Mouse (Mus musculus) stomach, postnatal 0 days (tissue): ENCODE measurements at regions not wholly inside any gene's neighbourhood (a gene's known extent, or its start where the extent isn't known, plus 50 kb on each side); places are given as distances from the start of the nearest gene placed in this dataset.

Experiments used
- ATAC-seq: fragments of 200-750 bp; cut with Nextera tagmentation; 2 replicates; pipeline ENCODE4 v1.8.0; 2017; ENCODE audit not compliant: low FRiP score, low TSS enrichment
- DNase-seq: peaks from one replicate; pipeline ENCODE4 v3.0.0-alpha.2; 2016; ENCODE audit warnings: low spot score
- H3K27ac ChIP-seq: fragments of 300-500 bp; sonication (generic); replicated peaks from 2 replicates; pipeline ENCODE4 v1.5.1; 2014; ENCODE audit warnings: mild to moderate bottlenecking, control low read depth
- H3K27me3 ChIP-seq: fragments of 300-500 bp; sonication (generic); 2 replicates; pipeline ENCODE4 v1.6.1; 2014; ENCODE audit warnings: low read length; ENCODE audit not compliant: control insufficient read depth, insufficient read depth
- H3K36me3 ChIP-seq: fragments of 300-500 bp; sonication (generic); 2 replicates; pipeline ENCODE4 v1.6.1; 2014; ENCODE audit warnings: low read length, mixed read lengths; ENCODE audit not compliant: control insufficient read depth, insufficient read depth
- H3K4me1 ChIP-seq: fragments of 300-500 bp; sonication (generic); replicated peaks from 2 replicates; pipeline ENCODE4 v1.6.1; 2014; ENCODE audit warnings: antibody characterized with exemption; ENCODE audit not compliant: control insufficient read depth, insufficient read depth
- H3K4me2 ChIP-seq: fragments of 300-500 bp; sonication (generic); replicated peaks from 2 replicates; pipeline ENCODE4 v1.6.1; 2014; ENCODE audit warnings: low read depth, mild to moderate bottlenecking, control low read depth, moderate library complexity
- H3K4me3 ChIP-seq: fragments of 300-500 bp; sonication (generic); 2 replicates; pipeline ENCODE4 v1.5.1; 2014; ENCODE audit warnings: low read depth, low read length, control low read depth
- H3K9ac ChIP-seq: fragments of 300-500 bp; sonication (generic); 2 replicates; pipeline ENCODE4 v1.6.1; 2014; ENCODE audit warnings: mild to moderate bottlenecking, low read length, control low read depth, mixed read lengths
- H3K9me3 ChIP-seq: fragments of 300-500 bp; sonication (generic); 2 replicates; pipeline ENCODE4 v1.6.1; 2016; ENCODE audit warnings: low read length; ENCODE audit not compliant: control insufficient read depth
- CTCF ChIP-seq: IDR thresholded peaks from 2 replicates; pipeline ENCODE4 v1.5.1; 2016; ENCODE audit warnings: antibody characterized with exemption, low read depth, mild to moderate bottlenecking, moderate library complexity
- EP300 ChIP-seq: optimal IDR thresholded peaks from 2 replicates; pipeline ENCODE3; 2016; ENCODE audit warnings: antibody characterized with exemption
- WGBS: fragments of 180-500 bp; shearing (Covaris S2); extraction: QIAGEN DNeasy Blood & Tissue Kit; methylation state at CpG from one replicate; pipeline ENCODE4 v1.1.7; 2014; 5-methylcytosine and 5-hydroxymethylcytosine counted together

DNA sequence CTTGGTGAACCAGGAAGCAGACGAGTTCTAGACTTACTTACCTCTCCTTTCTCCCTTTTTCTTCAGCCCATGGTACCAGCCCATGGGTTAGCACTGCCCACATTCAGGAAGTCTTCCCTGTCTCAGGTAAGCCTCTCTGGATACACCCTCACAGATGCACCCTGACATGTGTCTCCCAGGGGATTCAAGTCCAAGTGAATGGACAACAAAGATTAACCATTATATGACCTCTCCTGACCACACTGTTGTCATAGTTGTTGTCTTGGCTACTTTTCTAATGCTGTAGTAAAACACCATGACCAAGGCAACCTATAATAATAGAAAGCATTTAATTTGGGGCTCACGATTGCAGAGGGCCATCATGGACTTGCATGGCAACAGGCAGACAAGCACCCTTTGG, 98.8 kb upstream of the Vash1 start:
- DNase-seq: no peak
- WGBS: 85% methylated on average over 2 of the region's 2 CpGs
- Histone ChIP-seq H3K4me3 (no peak overlapping the region), H3K27ac (no peak overlapping the region), H3K9me3 (no peaks in the 10 kb centered on the region), H3K9ac (no peak overlapping the region), H3K36me3 (no peaks in the 10 kb centered on the region), H3K4me2 (no peak overlapping the region), H3K27me3 (no peaks in the 10 kb centered on the region), H3K4me1 (no peaks in the 10 kb centered on the region)
- ATAC-seq: no peak
- no peak for TF ChIP-seq EP300
- no peak for TF ChIP-seq CTCF

GRCm38 (mm10) chr12:86580132-86580718, 98.3 kb upstream of the Vash1 start:
- no peak for DNase-seq
- H3K27me3 ChIP-seq: no peaks in the 10 kb centered on the region
- no peaks in the 10 kb centered on the region for H3K36me3 ChIP-seq
- no peak overlapping the region for H3K9ac ChIP-seq
- no peak overlapping the region for H3K27ac ChIP-seq
- H3K9me3 ChIP-seq: no peaks in the 10 kb centered on the region
- no peak overlapping the region for H3K4me3 ChIP-seq
- no peak overlapping the region for H3K4me2 ChIP-seq
- 38% methylated on average over 4 of the region's 4 CpGs for WGBS
- no peak for ATAC-seq
- H3K4me1 ChIP-seq: no peaks in the 10 kb centered on the region
- TF ChIP-seq EP300 (no peak), CTCF (no peak)

- ATAC-seq: no peak
- no peaks in the 10 kb centered on the region for H3K36me3 ChIP-seq
- WGBS: 58% methylated on average over 3 of the region's 3 CpGs
- TF ChIP-seq CTCF (no peak), EP300 (no peak)
- no peak overlapping the region for H3K27ac ChIP-seq
- H3K4me2 ChIP-seq: no peak overlapping the region
- no peak for DNase-seq
- H3K4me3 ChIP-seq: no peak overlapping the region
- no peak overlapping the region for H3K9ac ChIP-seq
- H3K4me1 ChIP-seq: no peaks in the 10 kb centered on the region
- H3K9me3 ChIP-seq: no peaks in the 10 kb centered on the region
- H3K27me3 ChIP-seq: no peaks in the 10 kb centered on the region
Observed at GRCm38 (mm10) chr12:86582076-86582475, 96.4 kb upstream of the Vash1 start.

- ATAC-seq: no peak
- no peaks in the 10 kb centered on the region for H3K27me3 ChIP-seq
- DNase-seq: no peak
- H3K9me3 ChIP-seq: no peaks in the 10 kb centered on the region
- no peak overlapping the region for H3K27ac ChIP-seq
- H3K9ac ChIP-seq: no peak overlapping the region
- H3K4me2 ChIP-seq: no peak overlapping the region
- H3K36me3 ChIP-seq: no peaks in the 10 kb centered on the region
- no peaks in the 10 kb centered on the region for H3K4me1 ChIP-seq
- WGBS: 67% methylated on average over 6 of the region's 6 CpGs
- TF ChIP-seq EP300 (no peak), CTCF (no peak)
- H3K4me3 ChIP-seq: no peak overlapping the region
Observed at GRCm38 (mm10) chr12:86588010-86588409, 90.5 kb upstream of the Vash1 start.

GRCm38 (mm10) chr12:86592509-86592908, 86.0 kb upstream of the Vash1 start:
- Histone ChIP-seq H3K36me3 (no peaks in the 10 kb centered on the region), H3K4me2 (no peak overlapping the region), H3K9ac (no peak overlapping the region), H3K9me3 (no peaks in the 10 kb centered on the region), H3K27ac (no peak overlapping the region), H3K27me3 (no peaks in the 10 kb centered on the region), H3K4me3 (no peak overlapping the region), H3K4me1 (no peaks in the 10 kb centered on the region)
- no peak for ATAC-seq
- DNase-seq: no peak
- WGBS: 40% methylated on average over 7 of the region's 7 CpGs
- TF ChIP-seq EP300 (no peak), CTCF (no peak)

- 77% methylated on average over 11 of the region's 11 CpGs for WGBS
- no peak for TF ChIP-seq EP300
- no peak for TF ChIP-seq CTCF
Observed at GRCm38 (mm10) chr12:86594647-86595046, 83.9 kb upstream of the Vash1 start.

More at GRCm38 (mm10) chr12:86594647-86595046, 83.9 kb upstream of the Vash1 start:
- Histone ChIP-seq H3K9ac (no peak overlapping the region), H3K4me2 (no peak overlapping the region), H3K36me3 (no peaks in the 10 kb centered on the region), H3K4me3 (no peak overlapping the region), H3K9me3 (no peaks in the 10 kb centered on the region), H3K27me3 (no peaks in the 10 kb centered on the region), H3K4me1 (no peaks in the 10 kb centered on the region), H3K27ac (no peak overlapping the region)
- ATAC-seq: no peak
- no peak for DNase-seq
